Mouse (Mus musculus): ENCODE measurements at regions not wholly inside any gene's neighbourhood (a gene's known extent, or its start where the extent isn't known, plus 50 kb on each side); places are given as distances from the start of the nearest gene placed in this dataset.

- TF ChIP-seq CTCF (conservative IDR thresholded peaks at IDR 0.05; ENCODE audit: low read length), result no peak
- no peak for TF ChIP-seq POU5F1 (IDR thresholded peaks at IDR 0.05; ENCODE audit: borderline replicate concordance, low read length)
- TF ChIP-seq NANOG (IDR thresholded peaks at IDR 0.05; ENCODE audit: borderline replicate concordance, low read length), result no peak
Observed at GRCm38 (mm10) chr3:83576155-83576554, 190.0 kb upstream of the Sfrp2 start.

All from E14TG2a.4 (cell line).